Mouse (Mus musculus): ENCODE data around the gene Gpr162. TPM values are rescaled to one million over a fixed set of nuclear protein-coding genes. Genes with fewer than 3 reads are reported as not detected.
"Not testable (repeated sequence)": the region's sequence is repeated elsewhere in the genome, so short reads cannot be mapped to it uniquely, and the experiment has no call there.

Gene Gpr162
- polyA plus RNA-seq, 1 experiment from 2014 or later: 0.92 TPM

DNA sequence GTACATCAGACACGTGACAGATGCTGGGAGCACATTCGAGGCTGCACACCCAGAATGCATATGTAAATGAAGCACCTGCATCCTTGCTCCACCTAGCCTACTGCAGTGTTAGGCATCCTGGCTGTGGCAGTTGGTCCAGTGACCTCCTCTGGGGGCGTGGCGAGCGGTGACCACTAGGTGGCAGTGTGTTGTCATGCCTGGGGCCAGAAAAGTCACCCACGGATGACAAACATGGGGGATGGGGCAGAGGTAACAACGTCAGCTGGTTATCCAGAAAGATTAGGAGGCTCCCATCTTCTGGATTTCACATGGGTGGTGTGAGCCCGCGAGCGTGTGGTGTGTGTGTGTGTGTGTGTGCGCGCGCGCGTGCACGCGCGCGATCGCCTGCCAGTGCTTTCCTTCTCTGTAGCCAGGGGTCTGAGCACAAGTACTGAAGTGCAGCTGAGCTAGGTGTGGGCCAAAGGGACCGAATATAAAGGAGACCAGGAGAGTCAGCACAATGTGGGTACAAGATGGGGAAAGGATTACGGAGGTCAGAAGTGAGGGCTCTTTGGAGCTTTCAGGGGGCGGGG lies 39.9 kb upstream of the Gpr162 start:
- Histone ChIP-seq H3K4me2 (ENCODE audit: low read depth, severe bottlenecking) (peak overlapping the region; percentile 78), H3K27me3 (ENCODE audit: control insufficient read depth, insufficient read depth, low read length) (peaks cover 2% of the 10 kb centered on the region; the same call in 1 of the 2 replicates), H3K36me3 (ENCODE audit: control insufficient read depth, insufficient read depth, low read length) (no peaks in the 10 kb centered on the region), H3K4me1 (ENCODE audit: control insufficient read depth, insufficient read depth, low read length) (peaks cover 8% of the 10 kb centered on the region; the same call in 1 of the 2 replicates), H3K27ac (replicated peaks; ENCODE audit: low read depth, low read length) (peak overlapping the region; percentile 93), H3K9me3 (ENCODE audit: control insufficient read depth, low read length) (no peaks in the 10 kb centered on the region), H3K9ac (ENCODE audit: low read length) (peak overlapping the region; percentile 88), H3K4me3 (ENCODE audit: low read depth, low read length) (peak overlapping the region; percentile 42)
- ATAC-seq (ENCODE audit: insufficient number of reproducible peaks, low FRiP score, low TSS enrichment, low read depth) (peak; percentile 76), DNase-seq (ENCODE audit: low spot score) (peak; percentile 99)
- under 1% methylated on average over 23 of the region's 23 CpGs for WGBS

DNA sequence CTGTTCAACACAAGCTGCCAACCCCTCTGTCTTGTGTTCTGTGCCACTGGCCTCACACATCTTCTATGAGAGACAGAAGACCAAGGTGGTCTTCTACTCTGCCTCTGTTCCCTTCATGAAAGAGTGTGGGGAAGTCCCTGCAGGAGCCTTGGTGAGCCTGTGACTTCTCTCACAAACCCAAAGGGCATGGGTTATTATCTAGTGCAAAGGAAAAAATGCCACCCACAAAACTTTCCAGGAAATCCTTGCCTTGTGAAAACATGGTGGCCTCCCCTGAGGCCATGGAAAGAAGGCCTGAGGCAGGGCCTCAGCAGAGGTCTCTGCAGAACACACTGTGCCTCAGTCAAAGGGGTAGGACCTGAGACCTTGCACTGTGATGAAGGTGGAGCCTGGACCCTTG lies 38.1 kb upstream of the Gpr162 start:
- Histone ChIP-seq H3K9me3 (ENCODE audit: control insufficient read depth, low read length) (no peaks in the 10 kb centered on the region), H3K4me2 (ENCODE audit: low read depth, severe bottlenecking) (no peak overlapping the region), H3K27ac (replicated peaks; ENCODE audit: low read depth, low read length) (no peak overlapping the region), H3K4me1 (ENCODE audit: control insufficient read depth, insufficient read depth, low read length) (peaks cover 8% of the 10 kb centered on the region; the same call in 1 of the 2 replicates), H3K36me3 (ENCODE audit: control insufficient read depth, insufficient read depth, low read length) (no peaks in the 10 kb centered on the region), H3K4me3 (ENCODE audit: low read depth, low read length) (no peak overlapping the region), H3K9ac (ENCODE audit: low read length) (no peak overlapping the region), H3K27me3 (ENCODE audit: control insufficient read depth, insufficient read depth, low read length) (no peaks in the 10 kb centered on the region)
- ATAC-seq (ENCODE audit: insufficient number of reproducible peaks, low FRiP score, low TSS enrichment, low read depth) (no peak), DNase-seq (ENCODE audit: low spot score) (no peak)

DNA sequence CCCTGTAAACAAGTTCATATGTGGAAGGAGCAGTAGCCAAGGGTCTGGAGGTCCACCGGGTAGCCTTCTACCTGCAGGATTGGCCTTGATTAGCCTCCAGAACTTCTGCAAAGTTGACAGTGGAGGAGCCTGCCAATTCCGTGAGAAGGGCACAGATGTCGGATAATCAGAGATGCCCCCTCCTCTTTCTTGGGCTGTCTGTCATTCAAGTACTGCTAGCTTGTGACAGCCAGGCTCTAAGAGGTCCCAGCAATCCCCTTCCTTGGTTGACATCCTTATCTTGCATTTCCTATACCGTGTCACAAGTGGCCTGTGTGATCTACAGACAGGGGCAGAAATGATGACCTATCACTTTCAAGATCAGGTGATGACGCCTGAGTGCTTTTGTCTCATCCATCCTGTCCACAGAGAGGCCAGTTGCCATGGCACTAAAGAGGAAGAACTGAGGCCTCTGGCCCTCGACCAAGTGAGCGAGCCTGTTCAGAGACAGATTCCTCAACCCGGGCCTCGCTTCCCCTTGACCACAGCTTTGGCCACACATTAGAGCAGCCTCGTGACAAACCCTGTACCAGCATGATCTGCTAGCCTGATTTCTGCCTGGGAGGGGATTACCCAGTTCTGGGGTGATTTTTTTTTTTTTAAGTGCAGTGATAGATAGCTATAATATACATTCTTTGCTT lies 37.2 kb upstream of the Gpr162 start:
- Histone ChIP-seq H3K4me2 (ENCODE audit: low read depth, severe bottlenecking) (no peak overlapping the region), H3K27ac (replicated peaks; ENCODE audit: low read depth, low read length) (no peak overlapping the region), H3K4me1 (ENCODE audit: control insufficient read depth, insufficient read depth, low read length) (peaks cover 8% of the 10 kb centered on the region; the same call in 1 of the 2 replicates), H3K9ac (ENCODE audit: low read length) (no peak overlapping the region), H3K27me3 (ENCODE audit: control insufficient read depth, insufficient read depth, low read length) (no peaks in the 10 kb centered on the region), H3K36me3 (ENCODE audit: control insufficient read depth, insufficient read depth, low read length) (no peaks in the 10 kb centered on the region), H3K9me3 (ENCODE audit: control insufficient read depth, low read length) (no peaks in the 10 kb centered on the region), H3K4me3 (ENCODE audit: low read depth, low read length) (no peak overlapping the region)
- no peak for ATAC-seq (ENCODE audit: insufficient number of reproducible peaks, low FRiP score, low TSS enrichment, low read depth)
- no peak for DNase-seq (ENCODE audit: low spot score)
- WGBS: 72% methylated on average over 10 of the region's 10 CpGs

DNA sequence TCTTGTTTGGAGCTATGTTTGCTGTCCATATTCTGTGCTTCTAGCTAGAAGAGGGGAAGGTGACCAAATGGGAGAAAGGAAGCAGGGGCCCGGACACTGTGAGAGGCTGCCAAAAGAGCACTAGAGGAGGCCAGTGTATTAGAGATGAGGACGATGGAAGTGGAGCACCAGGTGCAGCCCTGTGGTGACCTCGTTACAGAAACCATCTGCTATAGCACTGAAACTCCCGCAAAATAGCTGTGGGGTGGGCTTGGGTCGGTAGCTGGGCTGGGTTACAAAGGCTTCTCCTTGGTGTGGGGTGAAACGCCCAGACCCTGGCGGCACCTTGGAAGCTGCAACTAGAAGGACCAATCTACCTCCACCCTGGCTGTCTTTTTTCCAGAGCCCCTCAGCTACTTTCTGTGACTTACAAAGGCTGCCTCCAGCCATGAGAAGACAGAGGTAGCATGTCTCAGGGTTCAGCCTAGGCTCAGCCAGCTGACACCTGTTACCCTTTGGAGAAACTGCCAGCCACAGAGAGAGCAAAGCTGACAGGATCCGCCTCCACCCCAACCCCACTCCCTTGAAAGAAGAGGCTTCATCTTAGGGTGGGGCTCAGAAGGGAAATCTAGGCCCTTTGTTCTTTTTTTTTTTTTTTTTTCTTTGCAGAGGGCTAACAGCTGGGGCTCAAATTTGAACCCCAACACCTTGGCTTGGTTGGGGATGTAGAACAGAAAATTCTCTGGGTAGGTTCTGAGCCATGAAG lies 36.4 kb upstream of the Gpr162 start:
- DNase-seq (ENCODE audit: low spot score): no peak
- H3K4me3 ChIP-seq (ENCODE audit: low read depth, low read length): no peak overlapping the region
- H3K36me3 ChIP-seq (ENCODE audit: control insufficient read depth, insufficient read depth, low read length): no peaks in the 10 kb centered on the region
- no peak overlapping the region; the same call in 1 of the 2 replicates for H3K4me2 ChIP-seq (ENCODE audit: low read depth, severe bottlenecking)
- peaks cover 6% of the 10 kb centered on the region; the same call in 1 of the 2 replicates for H3K4me1 ChIP-seq (ENCODE audit: control insufficient read depth, insufficient read depth, low read length)
- 51% methylated on average over 8 of the region's 8 CpGs for WGBS
- ATAC-seq (ENCODE audit: insufficient number of reproducible peaks, low FRiP score, low TSS enrichment, low read depth): no peak
- H3K27me3 ChIP-seq (ENCODE audit: control insufficient read depth, insufficient read depth, low read length): no peaks in the 10 kb centered on the region
- no peaks in the 10 kb centered on the region for H3K9me3 ChIP-seq (ENCODE audit: control insufficient read depth, low read length)
- H3K9ac ChIP-seq (ENCODE audit: low read length): no peak overlapping the region
- H3K27ac ChIP-seq (replicated peaks; ENCODE audit: low read depth, low read length): no peak overlapping the region

DNA sequence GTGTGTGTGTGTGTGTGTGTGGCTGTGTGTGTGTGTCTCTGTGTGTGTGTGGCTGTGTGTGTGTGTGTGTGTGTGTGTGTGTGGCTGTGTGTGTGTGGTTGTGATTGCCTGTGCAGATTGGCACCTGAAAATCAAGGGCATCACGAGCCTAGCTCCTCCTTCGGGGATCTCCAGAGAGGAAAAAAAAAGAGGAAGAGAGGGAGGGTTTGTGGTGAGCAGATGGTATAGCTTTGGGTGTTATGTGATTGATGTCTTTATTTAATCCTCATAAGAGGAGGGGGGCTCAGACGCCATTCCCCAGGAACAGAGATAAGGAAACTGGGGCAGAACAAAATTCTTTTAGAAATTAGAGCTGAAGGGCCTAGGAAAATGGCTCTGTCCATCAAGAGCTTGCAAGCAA lies 34.6 kb upstream of the Gpr162 start:
- Histone ChIP-seq H3K27me3 (ENCODE audit: control insufficient read depth, insufficient read depth, low read length) (no peaks in the 10 kb centered on the region), H3K4me2 (ENCODE audit: low read depth, severe bottlenecking) (no peak overlapping the region), H3K36me3 (ENCODE audit: control insufficient read depth, insufficient read depth, low read length) (no peaks in the 10 kb centered on the region), H3K4me3 (ENCODE audit: low read depth, low read length) (no peak overlapping the region), H3K27ac (replicated peaks; ENCODE audit: low read depth, low read length) (no peak overlapping the region), H3K4me1 (ENCODE audit: control insufficient read depth, insufficient read depth, low read length) (no peaks in the 10 kb centered on the region), H3K9me3 (ENCODE audit: control insufficient read depth, low read length) (no peaks in the 10 kb centered on the region), H3K9ac (ENCODE audit: low read length) (no peak overlapping the region)
- DNase-seq (ENCODE audit: low spot score) (no peak), ATAC-seq (ENCODE audit: insufficient number of reproducible peaks, low FRiP score, low TSS enrichment, low read depth) (no peak)
- 60% methylated on average over 3 of the region's 3 CpGs for WGBS

GRCm38 (mm10) chr6:124894113-124894512 lies 30.3 kb upstream of the Gpr162 start:
- not testable (repeated sequence) for ATAC-seq (ENCODE audit: insufficient number of reproducible peaks, low FRiP score, low TSS enrichment, low read depth)
- 74% methylated on average over 2 of the region's 2 CpGs for WGBS

GRCm38 (mm10) chr6:124890997-124891396 lies 27.2 kb upstream of the Gpr162 start:
- no peak overlapping the region for H3K27ac ChIP-seq (replicated peaks; ENCODE audit: low read depth, low read length)
- H3K4me1 ChIP-seq (ENCODE audit: control insufficient read depth, insufficient read depth, low read length): no peaks in the 10 kb centered on the region
- H3K36me3 ChIP-seq (ENCODE audit: control insufficient read depth, insufficient read depth, low read length): no peaks in the 10 kb centered on the region
- no peak overlapping the region for H3K4me2 ChIP-seq (ENCODE audit: low read depth, severe bottlenecking)
- no peak for DNase-seq (ENCODE audit: low spot score)
- WGBS: 60% methylated on average over 6 of the region's 6 CpGs
- H3K9me3 ChIP-seq (ENCODE audit: control insufficient read depth, low read length): no peaks in the 10 kb centered on the region
- no peaks in the 10 kb centered on the region for H3K27me3 ChIP-seq (ENCODE audit: control insufficient read depth, insufficient read depth, low read length)
- no peak overlapping the region for H3K9ac ChIP-seq (ENCODE audit: low read length)
- no peak for ATAC-seq (ENCODE audit: insufficient number of reproducible peaks, low FRiP score, low TSS enrichment, low read depth)
- no peak overlapping the region for H3K4me3 ChIP-seq (ENCODE audit: low read depth, low read length)

More at GRCm38 (mm10) chr6:124894113-124894512, 30.3 kb upstream of the Gpr162 start:
- not testable (repeated sequence) for H3K4me2 ChIP-seq (ENCODE audit: low read depth, severe bottlenecking); H3K4me3 ChIP-seq (ENCODE audit: low read depth, low read length); H3K4me1 ChIP-seq (ENCODE audit: control insufficient read depth, insufficient read depth, low read length); H3K9me3 ChIP-seq (ENCODE audit: control insufficient read depth, low read length); H3K27ac ChIP-seq (replicated peaks; ENCODE audit: low read depth, low read length); DNase-seq (ENCODE audit: low spot score); H3K36me3 ChIP-seq (ENCODE audit: control insufficient read depth, insufficient read depth, low read length); H3K27me3 ChIP-seq (ENCODE audit: control insufficient read depth, insufficient read depth, low read length); H3K9ac ChIP-seq (ENCODE audit: low read length)

- Histone ChIP-seq H3K4me3 (ENCODE audit: low read depth, low read length) (no peak overlapping the region), H3K4me1 (ENCODE audit: control insufficient read depth, insufficient read depth, low read length) (no peaks in the 10 kb centered on the region)
Observed at GRCm38 (mm10) chr6:124888555-124889125, 24.9 kb upstream of the Gpr162 start.

More at GRCm38 (mm10) chr6:124888555-124889125, 24.9 kb upstream of the Gpr162 start:
- WGBS: 94% methylated on average over 6 of the region's 6 CpGs
- no peak for DNase-seq (ENCODE audit: low spot score)
- Histone ChIP-seq H3K4me2 (ENCODE audit: low read depth, severe bottlenecking) (no peak overlapping the region), H3K36me3 (ENCODE audit: control insufficient read depth, insufficient read depth, low read length) (no peaks in the 10 kb centered on the region), H3K27me3 (ENCODE audit: control insufficient read depth, insufficient read depth, low read length) (no peaks in the 10 kb centered on the region), H3K9me3 (ENCODE audit: control insufficient read depth, low read length) (no peaks in the 10 kb centered on the region), H3K27ac (replicated peaks; ENCODE audit: low read depth, low read length) (no peak overlapping the region), H3K9ac (ENCODE audit: low read length) (no peak overlapping the region)
- no peak for ATAC-seq (ENCODE audit: insufficient number of reproducible peaks, low FRiP score, low TSS enrichment, low read depth)
